Mouse (Mus musculus) spleen, adult 2 months (tissue): ENCODE results near the gene Chid1. TPM values are rescaled to one million over a fixed set of nuclear protein-coding genes. Genes with fewer than 3 reads are reported as not detected.

Source experiments
- DNase-seq, 2 experiments: peaks; one replicate each; pipeline versions ENCODE4 v3.0.0 to v3.0.0-alpha.2; 2012 to 2021; ENCODE audit warnings: low spot score in 2 of 2, low read depth in 1 of 2
- H3K27ac ChIP-seq: fragments of 200-500 bp; 2 replicates; pipeline ENCODE4 v1.5.1; 2012; ENCODE audit warnings: low read length, inconsistent platforms; ENCODE audit not compliant: insufficient read depth
- H3K27me3 ChIP-seq: fragments of 200-500 bp; 2 replicates; pipeline ENCODE4 v1.6.1; 2012; ENCODE audit warnings: mild to moderate bottlenecking, moderate library complexity, low read length, inconsistent platforms; ENCODE audit not compliant: control insufficient read depth, insufficient read depth
- H3K36me3 ChIP-seq: fragments of 200-500 bp; 2 replicates; pipeline ENCODE4 v1.6.1; 2012; ENCODE audit warnings: mild to moderate bottlenecking, low read length, inconsistent platforms; ENCODE audit not compliant: control insufficient read depth, insufficient read depth
- H3K4me1 ChIP-seq: fragments of 200-500 bp; 2 replicates; pipeline ENCODE4 v1.6.1; 2011; ENCODE audit warnings: inconsistent platforms; ENCODE audit not compliant: control insufficient read depth, insufficient read depth, insufficient read length
- H3K4me3 ChIP-seq: fragments of 200-500 bp; 2 replicates; pipeline ENCODE4 v1.5.1; 2011; ENCODE audit warnings: mild to moderate bottlenecking, inconsistent platforms; ENCODE audit not compliant: insufficient read depth, insufficient read length; ENCODE audit errors: extremely low read depth
- CTCF ChIP-seq: fragments of 200-500 bp; IDR thresholded peaks from 2 replicates; pipeline ENCODE4 v1.5.1; 2011; ENCODE audit warnings: mild to moderate bottlenecking, inconsistent platforms; ENCODE audit not compliant: insufficient read depth, insufficient read length, insufficient replicate concordance; ENCODE audit errors: extremely low read depth
- POLR2A ChIP-seq: fragments of 200-500 bp; IDR thresholded peaks from 2 replicates; pipeline ENCODE4 v1.6.1; 2011; ENCODE audit warnings: low read depth, low read length, inconsistent platforms
- WGBS: fragments of 180-500 bp; shearing (Covaris S2); methylation state at CpG from one replicate; pipeline ENCODE4 v1.1.7; 2018; 5-methylcytosine and 5-hydroxymethylcytosine counted together
- polyA plus RNA-seq: library from polyadenylated mRNA; depleted of rRNA; stranded (reverse); fragments of >200 nt; gene quantifications from 2 replicates; pipeline ENCODE4 v1.2.3, GENCODE M21; 2012

Gene Chid1
- polyA plus RNA-seq, 1 experiment = 13.8 TPM

DNA sequence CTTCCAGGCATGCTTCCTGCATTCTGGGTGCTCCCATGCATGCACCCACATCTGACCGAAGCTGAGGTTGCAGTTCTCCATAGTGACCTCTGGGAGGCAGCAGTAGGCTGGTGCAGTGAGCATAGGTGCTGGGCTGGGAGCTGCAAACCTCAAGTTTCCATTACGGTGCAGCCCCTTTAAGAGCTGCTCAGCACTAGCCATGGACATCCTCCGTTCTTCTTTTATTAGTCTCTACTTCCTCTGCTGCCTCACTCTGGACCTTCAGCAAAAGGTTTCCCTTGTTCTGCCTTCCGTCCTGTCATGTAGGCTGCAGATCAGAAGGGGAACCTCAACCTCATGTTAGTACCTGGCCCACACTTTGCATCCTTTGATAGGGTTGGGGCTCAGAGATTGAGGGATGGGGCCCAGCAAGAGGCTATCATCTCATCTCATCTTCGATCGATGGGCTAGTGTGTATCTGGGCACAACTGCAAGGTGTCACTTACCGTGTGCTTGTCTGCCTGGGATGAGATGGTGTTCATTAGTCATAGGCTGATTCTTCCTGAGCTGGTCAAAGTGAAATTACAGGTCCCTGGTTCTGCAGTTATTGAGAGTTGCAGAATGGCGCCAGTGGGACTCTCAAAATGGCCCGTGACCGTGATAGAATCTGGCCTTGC is 58.7 kb downstream of the Chid1 start:
- peak; percentile 91; the same call in 1 of the 2 replicates for TF ChIP-seq CTCF
- TF ChIP-seq POLR2A = no peak
- 6% methylated on average over 10 of the region's 10 CpGs for WGBS
- H3K4me3 ChIP-seq = peak overlapping the region; percentile 45; the same call in 1 of the 2 replicates

DNA sequence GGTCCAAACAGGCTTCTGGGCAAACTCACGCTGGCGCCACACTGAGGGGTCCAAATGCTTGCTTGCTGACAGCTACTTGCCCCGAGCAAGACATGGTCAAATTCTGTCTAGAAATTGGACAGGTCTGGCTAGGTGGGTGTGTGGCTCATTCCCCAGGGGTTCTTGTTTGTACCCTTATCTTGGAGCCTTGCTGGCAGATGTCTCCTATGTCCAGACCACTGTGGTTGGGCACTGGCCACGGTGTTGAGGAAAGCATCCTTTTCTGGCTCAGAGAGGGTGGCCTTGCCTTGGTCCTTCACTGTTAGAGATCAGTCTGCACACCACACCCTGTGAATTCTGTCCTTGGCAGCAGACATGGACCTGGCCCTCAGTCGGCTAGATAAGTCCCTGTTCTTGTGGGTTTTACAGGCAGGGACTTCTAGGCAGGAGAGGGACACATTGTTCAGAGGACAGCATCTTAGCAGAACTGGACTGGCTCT is 61.3 kb downstream of the Chid1 start:
- no peak overlapping the region for H3K4me3 ChIP-seq
- no peaks in the 10 kb centered on the region for H3K36me3 ChIP-seq
- H3K27ac ChIP-seq = peak overlapping the region; percentile 25; the same call in 1 of the 2 replicates
- WGBS = 13% methylated on average over 5 of the region's 5 CpGs
- peaks cover 14% of the 10 kb centered on the region for H3K27me3 ChIP-seq
- no peak for DNase-seq
- TF ChIP-seq POLR2A (no peak), CTCF (no peak)
- H3K4me1 ChIP-seq = peaks cover 23% of the 10 kb centered on the region

More for the DNA sequence above, 58.7 kb downstream of the Chid1 start:
- peaks cover 9% of the 10 kb centered on the region; the same call in 1 of the 2 replicates for H3K27me3 ChIP-seq
- DNase-seq = peak; percentile 73 to 84
- H3K27ac ChIP-seq = peak overlapping the region; percentile 2; the same call in 1 of the 2 replicates
- no peaks in the 10 kb centered on the region for H3K36me3 ChIP-seq
- peaks cover 17% of the 10 kb centered on the region for H3K4me1 ChIP-seq

DNA sequence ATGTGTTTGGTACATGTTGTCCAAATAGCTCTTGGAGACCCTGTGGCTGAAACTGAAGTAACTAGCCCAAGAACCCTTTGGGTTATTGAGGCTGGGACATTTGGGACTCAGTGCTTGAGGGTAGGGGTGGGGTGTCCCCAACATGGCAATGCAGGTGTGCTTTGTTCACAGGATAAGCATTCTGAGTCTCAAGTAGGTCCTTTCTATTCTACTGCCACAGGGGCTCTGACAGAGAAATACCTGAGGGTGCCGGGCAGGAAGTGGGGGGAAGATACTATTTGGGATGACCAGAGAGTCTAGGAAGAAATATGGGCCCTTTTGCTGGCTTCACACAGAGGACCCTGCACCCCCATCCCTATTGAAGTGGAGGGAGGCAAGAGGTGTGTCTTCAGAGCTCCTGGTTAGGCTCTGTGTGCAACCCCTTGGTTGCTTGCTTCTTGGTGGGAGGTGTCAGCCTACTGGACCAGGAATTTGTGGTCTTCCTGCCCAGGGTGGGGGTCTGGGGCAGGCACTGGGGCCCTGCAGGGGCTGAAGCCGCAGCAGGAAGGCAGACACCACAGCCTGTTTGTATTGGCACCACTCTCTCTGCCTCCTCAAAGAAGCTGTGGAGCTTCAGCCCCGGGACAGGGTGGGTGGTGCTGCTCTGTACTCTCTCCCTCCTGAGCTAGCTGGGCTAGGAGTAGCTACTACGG is 61.9 kb downstream of the Chid1 start:
- H3K27ac ChIP-seq = peak overlapping the region; percentile 91; the same call in 1 of the 2 replicates
- DNase-seq = no peak
- H3K36me3 ChIP-seq = no peaks in the 10 kb centered on the region
- 9% methylated on average over 4 of the region's 4 CpGs for WGBS
- peaks cover 23% of the 10 kb centered on the region for H3K4me1 ChIP-seq
- TF ChIP-seq POLR2A (no peak), CTCF (no peak)
- H3K27me3 ChIP-seq = peaks cover 14% of the 10 kb centered on the region
- H3K4me3 ChIP-seq = no peak overlapping the region

DNA sequence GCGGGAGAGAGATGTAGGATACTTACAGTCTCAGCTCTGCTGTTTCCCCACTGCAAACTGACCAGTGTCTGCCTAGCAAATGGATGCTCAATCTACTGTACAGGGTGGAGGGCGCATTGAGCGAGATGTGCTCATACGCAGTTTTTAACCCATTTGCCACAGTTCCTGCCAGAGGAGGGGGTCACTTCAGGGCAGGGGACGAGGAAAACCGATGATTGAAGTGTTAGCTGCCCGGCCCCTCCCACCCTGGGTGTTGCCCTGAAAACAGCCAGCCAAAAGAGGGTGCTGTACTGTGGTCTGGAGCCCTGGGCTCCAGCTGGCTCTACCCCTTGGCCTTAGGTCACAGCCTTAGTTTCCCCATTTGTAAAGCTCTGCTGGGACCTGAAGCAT is 62.7 kb downstream of the Chid1 start:
- WGBS = 5% methylated on average over 7 of the region's 7 CpGs
- peak overlapping the region; percentile 91 for H3K27ac ChIP-seq
- TF ChIP-seq CTCF (no peak), POLR2A (no peak)
- peak overlapping the region; percentile 3; the same call in 1 of the 2 replicates for H3K4me3 ChIP-seq
- H3K36me3 ChIP-seq = peaks cover 3% of the 10 kb centered on the region
- H3K4me1 ChIP-seq = peaks cover 16% of the 10 kb centered on the region
- H3K27me3 ChIP-seq = peaks cover 9% of the 10 kb centered on the region
- DNase-seq = no peak

DNA sequence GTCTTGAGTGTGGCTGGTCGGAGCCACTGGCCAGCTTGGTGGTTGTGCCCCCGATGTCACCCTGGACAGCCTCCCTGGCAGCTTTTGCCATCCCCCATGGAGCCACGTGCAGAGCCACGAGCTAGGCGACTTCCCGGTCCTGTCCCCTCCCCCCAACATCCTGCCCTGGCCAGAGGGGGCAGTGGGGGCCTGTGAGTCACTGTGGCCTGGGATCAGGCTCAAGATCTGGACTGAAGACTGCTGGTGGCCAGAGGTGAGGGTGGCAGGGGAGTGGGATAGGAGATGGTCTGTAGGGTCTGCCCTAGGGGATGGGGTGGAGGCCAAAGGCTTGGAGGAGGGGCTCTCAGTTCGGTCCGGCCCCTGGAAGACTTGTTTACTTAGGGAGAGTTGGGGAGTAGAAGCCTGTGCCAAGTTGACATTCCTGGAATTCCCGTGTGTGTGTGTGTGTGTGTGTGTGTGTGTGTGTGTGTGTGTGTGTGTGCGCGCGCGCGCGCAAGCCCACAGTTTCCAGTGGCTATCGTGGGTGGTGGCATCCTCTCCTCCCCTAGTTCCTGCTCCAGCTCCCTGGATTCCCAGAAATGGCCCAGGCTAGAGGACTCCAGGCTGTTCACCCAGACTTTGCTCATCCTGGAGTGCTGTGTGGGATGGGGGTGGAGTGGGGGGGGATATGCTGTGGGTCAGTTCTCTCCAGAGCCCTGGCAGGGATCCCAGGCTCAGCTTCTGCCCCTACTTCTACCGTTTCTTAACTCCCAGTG is 63.3 kb downstream of the Chid1 start:
- peaks cover 3% of the 10 kb centered on the region for H3K36me3 ChIP-seq
- H3K4me1 ChIP-seq = peaks cover 16% of the 10 kb centered on the region
- TF ChIP-seq POLR2A (no peak), CTCF (no peak)
- H3K4me3 ChIP-seq = peak overlapping the region; percentile 74
- peaks cover 7% of the 10 kb centered on the region; the same call in 1 of the 2 replicates for H3K27me3 ChIP-seq
- peak overlapping the region; percentile 91 for H3K27ac ChIP-seq
- WGBS = 13% methylated on average over 14 of the region's 17 CpGs
- peak in 1 of 2 experiments; percentile 54 for DNase-seq

DNA sequence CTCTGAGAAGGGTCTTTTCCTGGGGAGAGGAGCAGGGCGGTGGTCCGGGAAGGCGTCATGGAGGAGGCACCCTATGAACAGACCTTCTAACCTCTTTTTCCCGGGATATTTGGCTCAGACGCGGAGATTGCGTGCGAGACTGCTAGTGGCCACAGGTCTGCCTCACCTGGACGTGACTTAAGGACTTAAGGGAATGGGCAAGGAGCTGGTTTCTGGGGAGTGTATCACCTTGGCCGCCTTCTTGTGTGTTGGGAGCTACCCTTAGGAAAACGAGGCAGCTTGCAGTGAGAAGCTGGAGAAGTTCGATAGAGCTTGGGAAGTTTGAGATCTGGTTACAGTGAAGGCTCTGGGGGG is 63.9 kb downstream of the Chid1 start:
- 2% methylated on average over 12 of the region's 12 CpGs for WGBS
- peaks cover 16% of the 10 kb centered on the region for H3K4me1 ChIP-seq

More for the DNA sequence above, 63.9 kb downstream of the Chid1 start:
- Histone ChIP-seq H3K27ac (peak overlapping the region; percentile 91), H3K4me3 (peak overlapping the region; percentile 74), H3K36me3 (peaks cover 6% of the 10 kb centered on the region), H3K27me3 (peaks cover 7% of the 10 kb centered on the region; the same call in 1 of the 2 replicates)
- no peak for DNase-seq
- no peak for TF ChIP-seq CTCF
- no peak for TF ChIP-seq POLR2A
